Mouse (Mus musculus): ENCODE measurements around the gene Tuft1.

Tuft1 gene

GRCm38 (mm10) chr3:94587962-94588361 lies 70.7 kb downstream of the Tuft1 start:
- Histone ChIP-seq H3K36me3 (ENCODE audit: control insufficient read depth, insufficient read depth, low read length, poor library complexity, severe bottlenecking) (no peaks in the 10 kb centered on the region; the same call in 1 of the 2 replicates), H3K27me3 (ENCODE audit: control insufficient read depth, insufficient read depth, low read length, poor library complexity, severe bottlenecking) (no peaks in the 10 kb centered on the region)
- no peak for DNase-seq (ENCODE audit: low read depth, low spot score)

- no peaks in the 10 kb centered on the region for H3K27me3 ChIP-seq (ENCODE audit: control insufficient read depth, insufficient read depth, low read length, poor library complexity, severe bottlenecking)
Measured at GRCm38 (mm10) chr3:94582944-94583343, 75.7 kb downstream of the Tuft1 start.

GRCm38 (mm10) chr3:94582456-94582891 lies 76.2 kb downstream of the Tuft1 start, which contains the start of gene Snx27:
Snx27 (minus strand) TSS chr3:94582716.
- Histone ChIP-seq H3K36me3 (ENCODE audit: control insufficient read depth, insufficient read depth, low read length, poor library complexity, severe bottlenecking) (no peaks in the 10 kb centered on the region), H3K27me3 (ENCODE audit: control insufficient read depth, insufficient read depth, low read length, poor library complexity, severe bottlenecking) (no peaks in the 10 kb centered on the region)
- peak; percentile 84 for DNase-seq (ENCODE audit: low read depth, low spot score)

More at GRCm38 (mm10) chr3:94582944-94583343, 75.7 kb downstream of the Tuft1 start:
- H3K36me3 ChIP-seq (ENCODE audit: control insufficient read depth, insufficient read depth, low read length, poor library complexity, severe bottlenecking), result no peaks in the 10 kb centered on the region
- no peak for DNase-seq (ENCODE audit: low read depth, low spot score)

- DNase-seq (ENCODE audit: low read depth, low spot score), result peak; percentile 57
- no peaks in the 10 kb centered on the region for H3K36me3 ChIP-seq (ENCODE audit: control insufficient read depth, insufficient read depth, low read length, poor library complexity, severe bottlenecking)
- H3K27me3 ChIP-seq (ENCODE audit: control insufficient read depth, insufficient read depth, low read length, poor library complexity, severe bottlenecking), result no peaks in the 10 kb centered on the region
Measured at GRCm38 (mm10) chr3:94581793-94582455, 76.7 kb downstream of the Tuft1 start.

- no peaks in the 10 kb centered on the region for H3K27me3 ChIP-seq (ENCODE audit: control insufficient read depth, insufficient read depth, low read length, poor library complexity, severe bottlenecking)
- H3K36me3 ChIP-seq (ENCODE audit: control insufficient read depth, insufficient read depth, low read length, poor library complexity, severe bottlenecking), result no peaks in the 10 kb centered on the region
- DNase-seq (ENCODE audit: low read depth, low spot score), result peak; percentile 7
Measured at GRCm38 (mm10) chr3:94581138-94581780, 77.4 kb downstream of the Tuft1 start.

- H3K27me3 ChIP-seq (ENCODE audit: control insufficient read depth, insufficient read depth, low read length, poor library complexity, severe bottlenecking), result no peaks in the 10 kb centered on the region
- no peaks in the 10 kb centered on the region for H3K36me3 ChIP-seq (ENCODE audit: control insufficient read depth, insufficient read depth, low read length, poor library complexity, severe bottlenecking)
- no peak for DNase-seq (ENCODE audit: low read depth, low spot score)
Measured at GRCm38 (mm10) chr3:94574506-94574905, 84.2 kb downstream of the Tuft1 start.

GRCm38 (mm10) chr3:94567242-94567641 lies 91.4 kb downstream of the Tuft1 start:
- no peak for DNase-seq (ENCODE audit: low read depth, low spot score)
- no peaks in the 10 kb centered on the region for H3K27me3 ChIP-seq (ENCODE audit: control insufficient read depth, insufficient read depth, low read length, poor library complexity, severe bottlenecking)

GRCm38 (mm10) chr3:94565557-94565956 lies 93.1 kb downstream of the Tuft1 start:
- DNase-seq (ENCODE audit: low read depth, low spot score), result no peak
- no peaks in the 10 kb centered on the region for H3K27me3 ChIP-seq (ENCODE audit: control insufficient read depth, insufficient read depth, low read length, poor library complexity, severe bottlenecking)
- H3K36me3 ChIP-seq (ENCODE audit: control insufficient read depth, insufficient read depth, low read length, poor library complexity, severe bottlenecking), result no peaks in the 10 kb centered on the region

More at GRCm38 (mm10) chr3:94567242-94567641, 91.4 kb downstream of the Tuft1 start:
- H3K36me3 ChIP-seq (ENCODE audit: control insufficient read depth, insufficient read depth, low read length, poor library complexity, severe bottlenecking), result no peaks in the 10 kb centered on the region

- Histone ChIP-seq H3K27me3 (ENCODE audit: control insufficient read depth, insufficient read depth, low read length, poor library complexity, severe bottlenecking) (no peaks in the 10 kb centered on the region), H3K36me3 (ENCODE audit: control insufficient read depth, insufficient read depth, low read length, poor library complexity, severe bottlenecking) (no peaks in the 10 kb centered on the region)
- no peak for DNase-seq (ENCODE audit: low read depth, low spot score)
Measured at GRCm38 (mm10) chr3:94565127-94565526, 93.5 kb downstream of the Tuft1 start.

GRCm38 (mm10) chr3:94564356-94565010 lies 94.2 kb downstream of the Tuft1 start:
- Histone ChIP-seq H3K27me3 (ENCODE audit: control insufficient read depth, insufficient read depth, low read length, poor library complexity, severe bottlenecking) (no peaks in the 10 kb centered on the region), H3K36me3 (ENCODE audit: control insufficient read depth, insufficient read depth, low read length, poor library complexity, severe bottlenecking) (peaks cover 2% of the 10 kb centered on the region; the same call in 1 of the 2 replicates)
- DNase-seq (ENCODE audit: low read depth, low spot score), result peak; percentile 17

GRCm38 (mm10) chr3:94563163-94563562 lies 95.5 kb downstream of the Tuft1 start:
- no peak for DNase-seq (ENCODE audit: low read depth, low spot score)
- H3K27me3 ChIP-seq (ENCODE audit: control insufficient read depth, insufficient read depth, low read length, poor library complexity, severe bottlenecking), result no peaks in the 10 kb centered on the region

More at GRCm38 (mm10) chr3:94563163-94563562, 95.5 kb downstream of the Tuft1 start:
- peaks cover 6% of the 10 kb centered on the region; the same call in 1 of the 2 replicates for H3K36me3 ChIP-seq (ENCODE audit: control insufficient read depth, insufficient read depth, low read length, poor library complexity, severe bottlenecking)
